Mouse (Mus musculus) heart, adult 2 months (tissue): Measurements from ENCODE around the gene Sh2d2a.

ENCODE experiments used
- CTCF ChIP-seq: fragments of 200-600 bp; IDR thresholded peaks from 2 replicates; pipeline ENCODE4 v1.8.1; 2022; ENCODE audit warnings: antibody characterized with exemption, mild to moderate bottlenecking, moderate library complexity
- EP300 ChIP-seq: fragments of 200-500 bp; IDR thresholded peaks from 2 replicates; pipeline ENCODE4 v1.6.1; 2011; ENCODE audit warnings: low read depth, low read length, control low read depth; ENCODE audit not compliant: insufficient read depth
- POLR2A ChIP-seq: fragments of 200-500 bp; IDR thresholded peaks from 2 replicates; pipeline ENCODE4 v1.6.1; 2011; ENCODE audit warnings: mild to moderate bottlenecking, low read depth, low read length, control low read depth; ENCODE audit not compliant: insufficient read depth

GRCm38 (mm10) chr3:87846186-87846585 lies 369 bp upstream of the Sh2d2a start:
- no peak for TF ChIP-seq POLR2A
- no peak for TF ChIP-seq EP300
- TF ChIP-seq CTCF = no peak
